8 mouse cellular contexts compared by ENCODE assay signal in the genomic region with DNA sequence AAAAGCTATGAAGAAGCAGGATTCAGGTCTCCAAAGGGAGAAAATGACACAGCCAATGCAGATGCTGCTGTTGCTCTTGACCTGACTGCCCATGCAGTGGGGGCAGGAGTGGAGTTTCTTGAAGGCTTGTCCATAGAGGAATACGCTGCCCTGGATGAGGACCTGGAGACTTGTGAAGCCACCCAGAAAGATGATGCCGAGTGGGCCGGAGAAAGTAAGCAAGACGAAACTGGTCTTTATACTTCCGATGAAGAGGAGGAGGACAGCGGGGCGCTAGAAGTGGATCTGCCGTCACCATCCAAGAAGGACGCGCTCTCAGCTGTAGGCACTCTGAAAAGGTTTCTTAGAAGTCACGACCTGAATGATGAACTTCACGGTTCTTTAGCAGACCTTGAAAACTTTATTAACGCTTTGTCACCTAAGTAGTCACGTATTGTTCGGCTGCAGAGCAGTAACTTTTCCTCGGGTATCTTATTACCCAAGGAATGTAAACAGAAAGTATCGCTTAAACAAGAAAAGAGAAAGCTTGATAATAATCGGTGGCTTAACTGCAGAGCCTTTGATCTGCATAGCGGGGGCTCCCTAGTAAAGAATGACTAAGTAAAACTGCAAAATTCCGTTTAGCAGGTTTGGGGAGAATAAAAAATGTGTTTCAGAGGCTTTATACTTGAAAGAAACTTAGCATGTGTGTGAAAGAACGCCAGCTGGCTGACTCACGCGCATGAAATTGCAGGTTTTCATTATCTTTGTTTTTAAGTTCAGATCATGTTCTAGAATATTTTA. TPM values are rescaled to one million over a fixed set of nuclear protein-coding genes. Genes with fewer than 3 reads are reported as not detected.
DNase-seq lines count a peak whose midpoint lies in the region; ATAC-seq and TF ChIP-seq lines count a peak whose summit lies in the region.

No protein-coding gene starts in this region.

- no peaks in the 10 kb centered on the region for H3K9me3 ChIP-seq in hindbrain, embryonic 11.5 days (ENCODE audit: control insufficient read depth, low read length)
- no peaks in the 10 kb centered on the region for H3K9me3 ChIP-seq in liver, embryonic 13.5 days (replicated peaks)

- 0 out of 2 replicates have a peak, but pooled peaks cover 2% of the 10 kb centered on the region for H3K27me3 ChIP-seq in kidney, adult 2 months (replicated peaks; ENCODE audit: control insufficient read depth, insufficient read depth, low read length)
- no peaks in the 10 kb centered on the region for H3K27me3 ChIP-seq in hindbrain, embryonic 11.5 days (ENCODE audit: control insufficient read depth, insufficient read depth, low read length)
- peaks cover 43% of the 10 kb centered on the region for H3K27me3 ChIP-seq in liver, embryonic 13.5 days

- peak overlapping the region; percentile 21 for H3K4me2 ChIP-seq in hindbrain, embryonic 11.5 days (replicated peaks; ENCODE audit: low read depth, low read length)
- H3K4me2 ChIP-seq in liver, embryonic 13.5 days = peak overlapping the region; percentile 61

- no peak for DNase-seq in kidney, adult 2 months
- no peak for DNase-seq in kidney, adult 11 months
- peak; percentile 81 for DNase-seq in brain, adult 2 months (ENCODE audit: low read depth, low spot score)
- DNase-seq in hindbrain, embryonic 11.5 days (ENCODE audit: low spot score) = peak; percentile 34
- no peak for DNase-seq in liver, embryonic 13.5 days
- DNase-seq in right cerebral cortex, postnatal 10 days (ENCODE audit: low spot score in 2 of 2) = peak; percentile 51 to 65
- no peak for DNase-seq in adrenal gland, postnatal 4 days (ENCODE audit: low spot score in 2 of 2)
- DNase-seq in adipocyte (ENCODE audit: low spot score) = no peak

- H3K36me3 ChIP-seq in kidney, adult 2 months (ENCODE audit: control insufficient read depth, insufficient read depth, low read length) = no peaks in the 10 kb centered on the region
- no peaks in the 10 kb centered on the region for H3K36me3 ChIP-seq in hindbrain, embryonic 11.5 days (ENCODE audit: control insufficient read depth, insufficient read depth, low read length)
- H3K36me3 ChIP-seq in liver, embryonic 13.5 days = no peaks in the 10 kb centered on the region

- WGBS in kidney, adult 2 months = 9% methylated on average over 23 of the region's 23 CpGs
- WGBS in hindbrain, embryonic 11.5 days = 14% methylated on average over 23 of the region's 23 CpGs
- 5% methylated on average over 23 of the region's 23 CpGs for WGBS in liver, embryonic 13.5 days (ENCODE audit: insufficient replicate concordance)

- peaks cover 4% of the 10 kb centered on the region; the same call in 1 of the 2 replicates for H3K4me1 ChIP-seq in kidney, adult 2 months (ENCODE audit: control insufficient read depth, insufficient read depth, low read length)
- no peaks in the 10 kb centered on the region; the same call in 1 of the 2 replicates for H3K4me1 ChIP-seq in hindbrain, embryonic 11.5 days (replicated peaks; ENCODE audit: control insufficient read depth, insufficient read depth, low read length)
- H3K4me1 ChIP-seq in liver, embryonic 13.5 days (replicated peaks) = peaks cover 8% of the 10 kb centered on the region

- no peak overlapping the region for H3K27ac ChIP-seq in kidney, adult 2 months (ENCODE audit: insufficient read depth, low read depth, low read length)
- no peak overlapping the region for H3K27ac ChIP-seq in hindbrain, embryonic 11.5 days (ENCODE audit: low read depth, low read length)
- no peak overlapping the region for H3K27ac ChIP-seq in liver, embryonic 13.5 days

- H3K9ac ChIP-seq in hindbrain, embryonic 11.5 days (ENCODE audit: low read depth, low read length) = no peak overlapping the region
- peak overlapping the region; percentile 17; the same call in 1 of the 2 replicates for H3K9ac ChIP-seq in liver, embryonic 13.5 days

- H3K4me3 ChIP-seq in kidney, adult 2 months (ENCODE audit: insufficient read depth, low read depth, low read length) = peak overlapping the region; percentile 45
- H3K4me3 ChIP-seq in hindbrain, embryonic 11.5 days (ENCODE audit: low read depth, low read length) = peak overlapping the region; percentile 13; the same call in 1 of the 2 replicates
- peak overlapping the region; percentile 52 for H3K4me3 ChIP-seq in liver, embryonic 13.5 days (replicated peaks)

- no peak for TF ChIP-seq POLR2A in kidney, adult 2 months (IDR thresholded peaks at IDR 0.05; ENCODE audit: low read depth, low read length)

- ATAC-seq in hindbrain, embryonic 11.5 days (ENCODE audit: low FRiP score) = no peak
- ATAC-seq in liver, embryonic 13.5 days (ENCODE audit: low read depth) = no peak

- TF ChIP-seq CTCF in kidney, adult 2 months (conservative IDR thresholded peaks at IDR 0.05; ENCODE audit: insufficient read depth, insufficient read length, low read depth, low read length) = no peak

RNA-seq across cellular contexts. Expression of a gene that starts 1.7 kb away (rescaled TPM):
- polyA plus RNA-seq in kidney, adult 2 months (2012; rRNA removed) = not detected in 2 replicates
- 0.04 and 0.05 TPM in 2 replicates for polyA plus RNA-seq in hindbrain, embryonic 11.5 days (2014; fragmentation: Nextera tagmentation; extraction: Ambion mirVana)
- polyA plus RNA-seq in liver, embryonic 13.5 days (2015; fragmentation: Nextera tagmentation; extraction: Ambion mirVana) = 0.08 TPM in 1 of 2 replicates, not detected in the other
- 1 to 10 TPM in 1 of 2 experiments, under 1 TPM in 1; 0.28 to 2.8 TPM for total RNA-seq in adrenal gland, postnatal 4 days (2021)

RNA-seq across cellular contexts. Expression of a gene that starts 12.7 kb away (rescaled TPM):
- polyA plus RNA-seq in kidney, adult 2 months (2012; rRNA removed) = 11.8 and 14.3 TPM in 2 replicates
- 36.5 and 42.8 TPM in 2 replicates for polyA plus RNA-seq in hindbrain, embryonic 11.5 days (2014; fragmentation: Nextera tagmentation; extraction: Ambion mirVana)
- 14.2 and 16.8 TPM in 2 replicates for polyA plus RNA-seq in liver, embryonic 13.5 days (2015; fragmentation: Nextera tagmentation; extraction: Ambion mirVana)
- 10 to 100 TPM; 60.6 to 61.2 TPM for total RNA-seq in adrenal gland, postnatal 4 days (2021)

Comparison
In these comparisons a context has a peak if more than half of its experiments do, and no peak if none do; other contexts are left out.
1. DNase-seq: peak in brain, adult 2 months (single experiment), hindbrain, embryonic 11.5 days (single experiment) and right cerebral cortex, postnatal 10 days (2 of 2); none in kidney, adult 2 months (single experiment), kidney, adult 11 months (single experiment), liver, embryonic 13.5 days (single experiment), adrenal gland, postnatal 4 days (0 of 2) and adipocyte (single experiment).
2. Peak in every context shown above with its lines, with median percentiles within 50 percentile points of each other: H3K4me3 ChIP-seq.